Mouse (Mus musculus) G1E (cell line): ENCODE data around the gene Dcst2.

ENCODE experiments used
- CTCF ChIP-seq: IDR thresholded peaks from 2 replicates; pipeline ENCODE4 v1.5.1; 2012; ENCODE audit warnings: low read depth, low read length, inconsistent platforms, mixed read lengths
- GATA2 ChIP-seq: IDR thresholded peaks from 2 replicates; pipeline ENCODE4 v1.6.1; 2012; ENCODE audit warnings: low read depth, low read length, inconsistent platforms, borderline replicate concordance
- POLR2AphosphoS5 ChIP-seq: IDR thresholded peaks from 2 replicates; pipeline ENCODE4 v1.6.1; 2012; ENCODE audit warnings: low read depth, low read length, inconsistent platforms; ENCODE audit not compliant: insufficient replicate concordance

GRCm38 (mm10) chr3:89388134-89388881 lies 26.5 kb downstream of the Dcst2 start:
- TF ChIP-seq CTCF (no peak), POLR2AphosphoS5 (no peak), GATA2 (no peak)
